Mouse (Mus musculus): Measurements from ENCODE around the gene Chad. TPM values are rescaled to one million over a fixed set of nuclear protein-coding genes. Genes with fewer than 3 reads are reported as not detected.
A peak's percentile ranks its signal among the peaks of the same experiment; 100 is the strongest.

Chad gene
- total RNA-seq, 1 experiment from 2014 or later = not detected

DNA sequence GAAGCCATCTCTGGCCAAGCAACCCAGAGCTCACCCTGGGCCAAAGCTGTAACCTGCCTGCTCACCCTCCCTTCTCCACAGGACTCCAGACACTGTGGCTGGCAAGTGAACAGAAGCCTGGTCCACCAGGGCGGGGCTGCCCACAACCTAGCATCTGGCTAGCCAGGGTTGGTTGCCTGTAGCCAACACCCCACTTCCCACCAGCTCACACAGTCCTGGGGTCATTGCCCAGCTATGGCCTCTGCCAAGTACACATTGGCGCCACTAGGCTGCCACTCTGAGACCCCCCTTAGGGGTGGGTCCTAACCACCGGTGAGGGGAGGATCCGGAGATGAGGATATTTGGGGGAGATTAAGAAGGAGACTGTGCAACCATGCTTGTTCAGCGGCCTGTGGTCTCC, 1.0 kb upstream of the Chad start:
- peak; percentile 52 for ATAC-seq (replicated peaks; ENCODE audit: low read depth, poor library complexity, severe bottlenecking)

DNA sequence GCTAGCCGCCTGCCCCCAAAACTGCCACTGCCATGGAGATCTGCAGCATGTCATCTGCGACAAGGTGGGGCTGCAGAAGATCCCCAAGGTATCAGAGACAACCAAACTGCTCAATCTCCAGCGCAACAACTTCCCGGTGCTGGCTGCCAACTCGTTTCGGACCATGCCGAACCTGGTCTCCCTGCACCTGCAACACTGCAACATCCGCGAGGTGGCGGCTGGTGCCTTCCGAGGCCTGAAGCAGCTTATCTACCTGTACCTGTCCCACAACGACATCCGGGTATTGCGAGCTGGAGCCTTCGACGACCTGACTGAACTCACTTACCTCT, 268 bp downstream of the Chad start:
- ATAC-seq (replicated peaks; ENCODE audit: low read depth, poor library complexity, severe bottlenecking) = no peak

DNA sequence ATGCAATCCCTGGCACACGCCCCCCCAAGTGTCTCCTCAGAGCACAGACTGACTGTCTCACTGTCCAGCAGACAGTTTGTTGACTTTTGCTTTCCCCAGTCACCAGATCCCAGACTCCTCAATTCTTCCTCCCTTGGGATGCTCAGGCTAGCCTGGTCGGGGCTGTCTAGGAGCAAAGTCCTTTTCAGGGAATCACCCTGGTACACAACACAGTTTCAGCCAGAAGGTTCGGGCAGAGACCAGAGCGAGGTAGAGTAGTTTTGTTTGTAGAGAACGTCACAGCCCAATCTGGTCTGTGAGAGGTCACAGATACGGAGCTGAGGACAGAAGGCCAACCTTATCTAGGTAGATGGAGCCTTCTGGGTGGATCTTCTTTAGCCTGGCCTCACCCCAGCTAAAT, 1.7 kb downstream of the Chad start:
- no peak for ATAC-seq (replicated peaks; ENCODE audit: low read depth, poor library complexity, severe bottlenecking)

GRCm38 (mm10) chr11:94567326-94567725, 2.5 kb downstream of the Chad start:
- no peak for ATAC-seq (replicated peaks; ENCODE audit: low read depth, poor library complexity, severe bottlenecking)

DNA sequence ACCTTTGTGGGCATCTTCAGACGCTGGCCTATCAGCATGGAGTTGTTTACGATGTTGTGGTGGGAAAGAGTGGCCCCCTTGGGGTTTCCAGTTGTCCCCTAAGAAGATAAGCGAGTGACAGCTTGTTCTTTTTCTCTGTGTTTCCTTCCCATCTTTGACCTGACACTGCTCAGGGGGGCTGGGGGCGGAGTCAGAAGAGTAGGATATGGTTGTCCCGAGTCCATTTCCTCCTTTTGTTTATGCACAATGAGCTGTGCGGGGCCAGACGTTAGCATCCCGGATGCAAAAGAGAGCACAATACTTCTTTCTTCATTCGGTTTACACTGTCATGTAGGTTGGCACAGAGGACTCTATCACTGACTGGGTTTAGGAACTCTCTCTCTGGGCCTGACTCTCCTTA, 5.8 kb downstream of the Chad start:
- peak; percentile 38; the same call in 1 of the 2 replicates for ATAC-seq (replicated peaks; ENCODE audit: low read depth, poor library complexity, severe bottlenecking)

GRCm38 (mm10) chr11:94571850-94572249, 7.0 kb downstream of the Chad start:
- no peak for ATAC-seq (replicated peaks; ENCODE audit: low read depth, poor library complexity, severe bottlenecking)

DNA sequence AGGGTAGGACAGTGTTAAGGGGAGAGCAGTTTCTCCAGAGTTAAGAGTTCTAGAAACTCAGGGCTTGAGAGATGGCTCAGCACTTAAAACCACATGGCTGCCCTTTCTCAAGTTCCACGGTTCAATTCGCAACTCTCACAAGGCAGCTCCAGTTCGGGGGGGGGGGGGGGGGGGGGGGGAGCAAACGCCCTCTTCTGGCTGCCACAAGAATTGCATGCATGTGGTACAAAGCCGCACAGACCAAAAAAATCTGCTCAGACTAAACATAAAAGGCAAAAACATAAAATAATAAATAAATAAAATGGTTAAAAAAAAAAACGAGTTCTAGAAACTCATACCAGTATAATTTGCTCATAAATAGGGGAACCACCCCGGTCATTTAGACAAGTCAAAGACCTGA, 9.7 kb downstream of the Chad start:
- no peak for ATAC-seq (replicated peaks; ENCODE audit: low read depth, poor library complexity, severe bottlenecking)

- no peak for ATAC-seq (replicated peaks; ENCODE audit: low read depth, poor library complexity, severe bottlenecking)
Observed at GRCm38 (mm10) chr11:94575036-94575435, 10.2 kb downstream of the Chad start.

- ATAC-seq (replicated peaks; ENCODE audit: low read depth, poor library complexity, severe bottlenecking) = no peak
Observed at GRCm38 (mm10) chr11:94576361-94576760, 11.5 kb downstream of the Chad start.

GRCm38 (mm10) chr11:94580111-94580740, 15.4 kb downstream of the Chad start:
- no peak for ATAC-seq (replicated peaks; ENCODE audit: low read depth, poor library complexity, severe bottlenecking)

DNA sequence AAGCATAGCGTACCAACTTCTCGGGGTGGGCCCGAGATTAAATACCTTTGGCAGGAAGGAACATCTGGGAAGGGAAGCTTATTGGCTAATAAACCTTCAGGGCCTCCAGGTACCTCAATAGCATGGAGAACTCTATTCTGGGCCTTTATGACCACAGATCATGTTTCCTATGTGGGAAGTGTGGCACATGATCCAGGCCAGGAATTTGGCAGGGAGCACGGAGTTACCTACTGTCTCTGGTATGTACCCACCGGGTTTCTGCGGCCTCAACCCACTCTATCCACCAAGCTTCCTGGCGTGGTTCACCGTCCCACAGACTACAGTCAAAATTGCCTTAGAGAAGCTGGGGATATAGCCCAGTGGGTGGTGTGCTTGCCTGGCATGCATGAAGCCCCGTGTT, 20.2 kb downstream of the Chad start:
- no peak for ATAC-seq (replicated peaks; ENCODE audit: low read depth, poor library complexity, severe bottlenecking)

DNA sequence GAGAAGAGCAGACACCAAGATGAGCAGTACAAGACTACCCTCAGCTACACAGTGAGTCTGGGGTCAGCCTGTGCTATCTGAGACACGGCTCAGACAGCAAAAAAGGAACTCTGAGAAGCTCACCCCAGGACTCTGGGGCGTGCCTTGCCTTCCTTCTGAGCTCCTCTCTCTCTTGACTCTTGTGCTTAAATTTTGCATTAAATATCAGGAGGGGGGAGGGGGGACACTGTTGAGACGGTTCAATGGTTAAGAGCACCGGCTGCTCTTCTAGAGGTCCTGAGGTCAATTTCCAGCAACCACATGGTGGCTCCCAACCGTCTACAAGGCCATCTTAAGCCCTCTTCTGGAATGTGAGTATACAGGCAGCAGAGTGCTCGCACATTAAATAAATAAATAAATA, 22.7 kb downstream of the Chad start:
- no peak for ATAC-seq (replicated peaks; ENCODE audit: low read depth, poor library complexity, severe bottlenecking)

GRCm38 (mm10) chr11:94596311-94596852, 31.5 kb downstream of the Chad start:
- ATAC-seq (replicated peaks; ENCODE audit: low read depth, poor library complexity, severe bottlenecking) = peak; percentile 78

DNA sequence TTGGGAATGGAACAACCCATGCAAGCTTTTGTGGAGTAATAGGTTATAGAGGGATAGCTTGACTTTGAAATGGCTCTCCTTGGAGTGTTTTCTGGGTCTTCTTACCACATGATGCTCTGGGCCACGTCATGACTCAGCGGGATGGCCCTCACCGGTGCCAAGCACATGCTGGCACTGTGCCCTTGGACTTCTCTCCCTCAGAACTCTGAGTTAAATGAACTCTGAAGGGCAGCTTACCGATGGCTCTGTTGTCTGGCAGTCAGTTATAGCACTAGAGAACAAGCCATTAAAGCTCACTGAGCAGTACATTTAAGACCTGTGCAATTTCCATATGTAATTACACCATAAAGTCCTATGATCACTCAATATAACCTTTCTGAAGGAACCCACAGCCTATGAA, 32.5 kb downstream of the Chad start:
- ATAC-seq (replicated peaks; ENCODE audit: low read depth, poor library complexity, severe bottlenecking) = no peak

DNA sequence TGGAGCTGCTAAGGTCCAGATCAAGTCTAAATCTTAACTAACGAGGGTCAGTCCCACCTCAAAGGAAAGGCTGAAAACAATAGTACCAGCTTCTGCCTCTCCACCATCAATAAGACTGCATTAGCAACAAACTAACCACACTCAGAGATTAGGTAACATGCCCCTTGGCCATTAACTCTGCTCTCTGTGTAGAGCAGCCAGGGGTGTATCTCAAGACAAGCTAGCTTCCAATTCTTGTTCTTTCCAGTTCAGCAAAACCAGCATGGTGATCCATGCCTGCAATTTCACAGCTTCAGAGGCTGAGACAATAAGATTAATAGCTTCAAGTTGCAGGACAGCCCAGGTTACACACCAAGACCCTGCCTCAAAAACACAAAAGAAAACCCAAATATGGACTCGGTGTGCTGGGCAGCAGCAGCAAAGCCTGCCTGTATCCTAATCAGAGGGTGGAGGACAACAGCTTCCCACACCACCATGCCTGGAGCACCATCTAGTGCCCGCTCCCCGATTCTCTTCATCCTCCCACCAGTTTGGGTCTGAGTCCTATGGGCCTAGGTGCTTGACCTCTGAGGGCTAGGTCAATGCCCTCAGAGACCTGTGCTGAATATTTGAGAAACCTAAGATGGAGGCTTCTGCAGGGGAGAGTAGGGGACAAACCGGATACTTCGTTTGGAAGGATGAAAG, 33.7 kb downstream of the Chad start:
- no peak for ATAC-seq (replicated peaks; ENCODE audit: low read depth, poor library complexity, severe bottlenecking)

- no peak for ATAC-seq (replicated peaks; ENCODE audit: low read depth, poor library complexity, severe bottlenecking)
Observed at GRCm38 (mm10) chr11:94600447-94600846, 35.6 kb downstream of the Chad start.

DNA sequence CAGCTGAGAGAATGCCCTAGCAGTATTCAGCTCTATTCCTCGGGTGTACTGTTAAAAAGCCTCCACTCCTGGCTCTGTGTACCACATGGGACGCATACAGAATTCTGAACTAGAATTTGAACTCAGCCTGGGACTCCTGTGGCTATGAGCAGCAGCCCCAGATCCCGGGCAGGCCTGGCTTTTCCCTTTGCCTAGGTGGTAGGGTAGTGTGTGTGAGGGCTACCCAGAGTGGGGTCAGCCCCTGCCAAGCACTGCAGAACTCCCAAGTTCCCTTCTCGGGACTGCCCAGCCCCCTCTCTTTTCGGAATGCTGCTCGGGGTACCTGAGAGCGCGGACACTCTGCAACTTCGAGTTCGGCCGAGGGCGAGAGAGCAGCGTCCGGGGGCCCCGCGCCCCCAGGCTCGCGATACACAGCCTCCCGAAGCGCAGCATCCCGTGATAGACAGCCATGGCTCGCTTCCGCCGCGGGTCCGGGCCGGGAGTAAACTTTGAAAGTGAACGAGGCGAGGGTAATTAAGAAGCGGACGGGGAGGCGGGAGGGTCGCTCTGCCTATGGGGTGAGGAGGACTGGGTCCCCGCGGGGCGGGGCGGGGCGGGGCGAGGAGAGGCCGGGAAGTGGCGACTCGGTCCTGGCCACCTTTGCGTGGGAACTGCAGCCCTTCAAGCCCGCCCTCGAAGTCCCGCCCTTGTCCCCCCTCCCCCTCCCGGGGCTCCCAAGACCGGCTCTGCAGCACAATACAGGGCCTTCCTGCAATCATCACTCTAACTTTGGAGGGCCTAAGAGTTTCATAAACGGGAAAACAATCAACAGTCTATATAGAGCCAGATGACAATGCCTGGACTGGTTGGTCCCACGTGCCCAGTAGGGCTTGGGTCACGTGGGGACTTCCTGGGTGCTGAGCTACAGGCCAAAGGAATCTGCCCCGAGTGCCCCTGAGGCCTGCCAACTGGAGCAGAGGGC, 36.8 kb downstream of the Chad start, which contains the start of gene Acsf2:
TSS of gene Acsf2 (minus strand) at position 551 of the 961 bp plus-strand sequence.
- peak; percentile 89 for ATAC-seq (replicated peaks; ENCODE audit: low read depth, poor library complexity, severe bottlenecking)

GRCm38 (mm10) chr11:94602356-94602955, 37.6 kb downstream of the Chad start:
- no peak for ATAC-seq (replicated peaks; ENCODE audit: low read depth, poor library complexity, severe bottlenecking)

DNA sequence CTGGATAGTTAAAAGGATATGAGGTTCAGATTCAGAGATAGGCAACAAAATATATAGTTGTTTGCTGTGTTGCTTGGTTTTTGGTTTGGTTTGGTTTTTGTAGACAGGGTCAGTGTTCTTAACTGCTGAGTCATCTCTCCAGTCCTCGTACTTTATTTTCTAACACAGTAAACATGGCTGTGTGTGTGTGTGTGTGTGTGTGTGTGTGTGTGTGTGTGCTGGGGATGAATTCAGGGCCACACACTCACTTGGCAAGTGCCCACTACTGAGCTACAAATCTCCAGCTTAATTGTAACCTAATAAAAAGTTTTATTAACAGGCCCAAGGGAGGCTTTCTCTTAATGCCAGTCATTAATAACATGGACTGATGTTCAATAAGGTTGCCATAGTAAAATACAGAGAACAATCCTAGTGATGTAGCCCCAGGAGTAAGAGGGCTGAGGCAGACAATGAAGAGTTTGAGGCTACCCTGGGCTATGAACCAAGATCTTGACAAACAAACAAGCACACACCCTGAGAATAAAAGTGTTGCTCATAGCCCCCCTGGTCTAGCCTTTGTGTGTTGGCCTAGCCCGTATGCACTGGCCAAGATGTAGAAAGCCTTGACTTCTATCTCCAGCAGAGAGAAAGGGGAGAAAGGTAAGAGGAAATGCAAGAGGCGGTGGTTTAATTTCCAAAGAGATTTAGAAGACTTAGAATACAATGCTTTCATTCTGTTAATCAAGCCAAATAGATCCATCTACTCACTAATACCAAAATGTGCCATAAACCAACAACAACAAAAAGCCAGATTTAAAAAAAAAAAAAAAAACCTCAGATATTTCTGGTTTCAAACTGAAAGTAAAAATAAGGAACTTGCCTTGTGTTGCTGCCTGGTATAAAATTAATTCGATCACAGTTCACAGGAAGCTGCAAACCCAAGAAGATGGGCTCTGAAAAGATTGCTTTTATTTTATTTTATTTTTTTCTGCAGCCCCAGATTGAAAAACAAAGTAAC, 46.2 kb downstream of the Chad start:
- peak; percentile 18; the same call in 1 of the 2 replicates for ATAC-seq (replicated peaks; ENCODE audit: low read depth, poor library complexity, severe bottlenecking)

Data from common myeloid progenitor, adult 5-6 weeks (primary cell).